Mouse (Mus musculus) stomach, embryonic 16.5 days (tissue): Measurements from ENCODE around the gene Tbc1d21. TPM values are rescaled to one million over a fixed set of nuclear protein-coding genes. Genes with fewer than 3 reads are reported as not detected.

ENCODE experiments used
- ATAC-seq: fragments of 200-750 bp; cut with Nextera tagmentation; 2 replicates; pipeline ENCODE4 v1.8.0; 2017; ENCODE audit warnings: moderate number of reproducible peaks, moderate TSS enrichment; ENCODE audit not compliant: insufficient read depth, low FRiP score
- H3K27ac ChIP-seq: fragments of 300-500 bp; sonication (generic); 2 replicates; pipeline ENCODE4 v1.5.1; 2014; ENCODE audit warnings: low read length
- H3K27me3 ChIP-seq: fragments of 300-500 bp; sonication (generic); 2 replicates; pipeline ENCODE4 v1.6.1; 2014; ENCODE audit warnings: low read length, control low read depth, mixed read lengths; ENCODE audit not compliant: control insufficient read depth, insufficient read depth
- H3K36me3 ChIP-seq: fragments of 300-500 bp; sonication (generic); 2 replicates; pipeline ENCODE4 v1.6.1; 2014; ENCODE audit warnings: low read length; ENCODE audit not compliant: control insufficient read depth, insufficient read depth
- H3K4me1 ChIP-seq: fragments of 300-500 bp; sonication (generic); 2 replicates; pipeline ENCODE4 v1.6.1; 2014; ENCODE audit warnings: low read length, control low read depth, mixed read lengths; ENCODE audit not compliant: control insufficient read depth, insufficient read depth
- H3K4me2 ChIP-seq: fragments of 300-500 bp; sonication (generic); 2 replicates; pipeline ENCODE4 v1.6.1; 2014; ENCODE audit warnings: low read depth, low read length, mixed read lengths
- H3K4me3 ChIP-seq: fragments of 300-500 bp; sonication (generic); replicated peaks from 2 replicates; pipeline ENCODE4 v1.5.1; 2014; ENCODE audit warnings: mild to moderate bottlenecking, low read length
- H3K9ac ChIP-seq: fragments of 300-500 bp; sonication (generic); 2 replicates; pipeline ENCODE4 v1.6.1; 2014; ENCODE audit warnings: low read length
- H3K9me3 ChIP-seq: fragments of 300-500 bp; sonication (generic); replicated peaks from 2 replicates; pipeline ENCODE4 v1.6.1; 2016; ENCODE audit warnings: low read length, control low read depth; ENCODE audit not compliant: control insufficient read depth
- WGBS: fragments of 180-500 bp; shearing (Covaris S2); extraction: QIAGEN DNeasy Blood & Tissue Kit; methylation state at CpG from one replicate; pipeline ENCODE4 v1.1.7; 2014; 5-methylcytosine and 5-hydroxymethylcytosine counted together
- polyA plus RNA-seq: library from polyadenylated mRNA; unstranded; fragments of >200 nt; fragmentation: Nextera tagmentation; extraction: Ambion mirVana; gene quantifications from 2 replicates; pipeline ENCODE4 v1.2.1, GENCODE M21; 2015

Gene Tbc1d21
- polyA plus RNA-seq, 1 experiment from 2014 or later, result 0.12 TPM

DNA sequence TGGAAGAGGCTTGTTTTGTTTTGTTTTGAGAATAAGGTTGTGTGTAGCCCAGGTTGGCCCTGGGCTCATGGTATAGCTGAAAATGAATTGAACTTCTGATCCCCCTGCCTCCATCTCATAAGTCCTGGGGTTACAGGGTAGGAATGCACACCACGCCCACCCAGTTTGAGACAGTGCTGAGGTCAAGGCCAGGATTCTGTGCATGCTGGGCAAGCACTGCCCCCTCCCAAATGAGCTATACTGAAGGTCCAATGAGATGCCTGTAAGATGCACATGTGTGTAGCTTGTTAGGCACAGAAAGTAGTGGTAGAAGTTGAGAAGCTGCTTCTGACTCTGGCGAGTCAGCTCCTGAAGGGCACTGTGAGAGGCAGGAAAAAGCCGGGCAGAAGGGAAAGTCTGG, 18.1 kb upstream of the Tbc1d21 start:
- WGBS, result 59% methylated on average over 3 of the region's 3 CpGs
- H3K9me3 ChIP-seq, result no peaks in the 10 kb centered on the region
- no peaks in the 10 kb centered on the region for H3K36me3 ChIP-seq

DNA sequence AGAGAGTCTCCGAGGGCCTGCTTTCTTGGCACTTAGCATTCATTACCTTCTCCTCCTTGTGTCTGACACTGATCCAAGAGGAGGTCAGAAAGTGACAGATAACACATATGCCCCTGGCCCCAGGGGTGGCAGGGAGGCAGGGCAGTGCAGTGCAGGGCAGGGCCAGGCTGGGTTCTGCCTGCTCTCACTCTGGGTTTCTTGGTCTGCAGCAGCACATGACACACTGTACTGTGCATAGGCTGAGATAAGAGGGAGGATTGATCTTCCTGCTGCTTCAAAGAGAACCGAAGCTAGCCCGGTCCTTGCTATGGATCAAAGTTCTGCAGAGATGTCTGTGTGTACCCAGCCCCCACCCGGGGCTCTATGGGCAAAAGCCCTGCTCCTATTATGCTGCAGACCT, 8.6 kb upstream of the Tbc1d21 start:
- 20% methylated on average over 4 of the region's 4 CpGs for WGBS
- H3K4me2 ChIP-seq, result no peak overlapping the region
- H3K9ac ChIP-seq, result no peak overlapping the region
- ATAC-seq, result no peak
- no peaks in the 10 kb centered on the region for H3K9me3 ChIP-seq
- H3K27ac ChIP-seq, result no peak overlapping the region
- no peaks in the 10 kb centered on the region for H3K27me3 ChIP-seq
- H3K4me1 ChIP-seq, result no peaks in the 10 kb centered on the region
- H3K4me3 ChIP-seq, result no peak overlapping the region
- no peaks in the 10 kb centered on the region for H3K36me3 ChIP-seq

More for the DNA sequence above, 18.1 kb upstream of the Tbc1d21 start:
- Histone ChIP-seq H3K4me1 (no peaks in the 10 kb centered on the region), H3K27ac (no peak overlapping the region), H3K4me3 (no peak overlapping the region), H3K9ac (no peak overlapping the region), H3K4me2 (no peak overlapping the region), H3K27me3 (no peaks in the 10 kb centered on the region)
- ATAC-seq, result no peak

DNA sequence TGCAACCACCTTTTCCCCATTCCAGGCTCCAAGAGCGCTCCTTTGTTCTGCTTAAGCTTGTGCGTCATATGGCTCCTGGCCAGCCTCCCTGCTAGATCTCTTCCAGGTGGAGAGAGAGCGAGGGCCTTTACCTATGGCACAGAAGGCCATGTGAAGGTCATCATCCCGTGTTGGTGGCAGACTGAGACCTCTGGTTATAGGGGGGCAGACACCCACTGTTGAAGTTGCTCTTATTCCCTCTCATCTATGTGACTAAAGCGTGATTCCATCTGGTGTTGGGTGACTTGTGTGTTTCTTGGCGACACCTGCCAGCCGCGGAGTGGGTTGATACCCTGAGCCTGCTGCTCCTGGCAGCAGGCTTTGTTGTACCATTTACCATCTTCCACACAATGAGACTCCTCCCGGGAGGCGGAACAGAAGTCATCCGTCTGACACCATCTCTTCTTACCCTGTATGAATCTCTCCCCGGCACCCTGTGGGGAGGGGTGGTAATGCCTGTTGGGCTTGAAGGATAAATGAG, 3.7 kb upstream of the Tbc1d21 start:
- H3K4me3 ChIP-seq, result no peak overlapping the region
- no peaks in the 10 kb centered on the region for H3K4me1 ChIP-seq
- 68% methylated on average over 12 of the region's 12 CpGs for WGBS
- no peak overlapping the region for H3K9ac ChIP-seq
- H3K4me2 ChIP-seq, result no peak overlapping the region
- ATAC-seq, result no peak
- no peak overlapping the region for H3K27ac ChIP-seq
- H3K36me3 ChIP-seq, result no peaks in the 10 kb centered on the region
- no peaks in the 10 kb centered on the region for H3K9me3 ChIP-seq
- no peaks in the 10 kb centered on the region for H3K27me3 ChIP-seq

DNA sequence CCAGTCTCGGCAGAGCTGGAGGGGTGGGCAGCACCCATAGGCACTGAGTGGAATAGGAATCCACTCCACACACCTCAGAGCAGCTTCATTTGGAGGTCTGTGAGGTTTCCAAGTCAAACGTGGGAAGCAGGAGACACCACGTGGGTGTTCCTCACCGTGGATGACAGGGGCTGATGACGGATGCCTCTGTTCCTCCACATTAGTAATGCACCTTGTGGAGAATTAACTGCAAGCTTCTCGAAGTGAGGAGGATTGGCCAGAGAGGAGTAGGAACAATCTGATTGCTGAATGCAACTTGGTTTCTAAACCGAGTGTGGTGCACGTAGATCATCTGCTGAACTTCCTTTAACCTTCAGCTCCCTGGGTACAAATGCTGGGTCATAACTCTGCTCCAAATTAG, 1.7 kb upstream of the Tbc1d21 start:
- Histone ChIP-seq H3K9me3 (no peaks in the 10 kb centered on the region), H3K4me1 (no peaks in the 10 kb centered on the region), H3K36me3 (no peaks in the 10 kb centered on the region), H3K4me2 (no peak overlapping the region), H3K27me3 (no peaks in the 10 kb centered on the region), H3K4me3 (no peak overlapping the region), H3K9ac (no peak overlapping the region), H3K27ac (no peak overlapping the region)
- no peak for ATAC-seq
- WGBS, result 37% methylated on average over 8 of the region's 8 CpGs

DNA sequence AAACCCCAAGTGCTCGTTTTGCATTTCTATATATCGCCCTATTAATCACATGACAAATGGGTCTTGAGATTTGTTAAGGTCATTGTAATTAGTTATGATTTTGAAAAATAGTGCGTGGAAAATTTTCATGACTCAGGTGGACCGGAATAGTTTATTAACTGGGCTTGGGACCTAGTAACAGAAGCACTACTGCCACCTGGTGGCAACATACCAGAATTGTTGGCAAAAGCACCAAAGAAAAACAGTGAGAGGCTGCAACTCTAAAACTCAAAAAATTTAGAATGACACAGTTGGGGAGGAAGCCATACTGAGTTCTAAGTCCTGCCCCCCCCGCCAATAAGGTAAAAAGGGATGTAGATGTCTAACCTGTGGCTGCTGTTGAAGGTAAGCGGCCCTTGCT, 611 bp downstream of the Tbc1d21 start:
- Histone ChIP-seq H3K4me1 (no peaks in the 10 kb centered on the region), H3K27ac (no peak overlapping the region), H3K27me3 (no peaks in the 10 kb centered on the region), H3K9me3 (no peaks in the 10 kb centered on the region), H3K4me3 (no peak overlapping the region), H3K9ac (no peak overlapping the region), H3K4me2 (no peak overlapping the region), H3K36me3 (no peaks in the 10 kb centered on the region)
- no peak for ATAC-seq
- WGBS, result 48% methylated on average over 6 of the region's 6 CpGs

DNA sequence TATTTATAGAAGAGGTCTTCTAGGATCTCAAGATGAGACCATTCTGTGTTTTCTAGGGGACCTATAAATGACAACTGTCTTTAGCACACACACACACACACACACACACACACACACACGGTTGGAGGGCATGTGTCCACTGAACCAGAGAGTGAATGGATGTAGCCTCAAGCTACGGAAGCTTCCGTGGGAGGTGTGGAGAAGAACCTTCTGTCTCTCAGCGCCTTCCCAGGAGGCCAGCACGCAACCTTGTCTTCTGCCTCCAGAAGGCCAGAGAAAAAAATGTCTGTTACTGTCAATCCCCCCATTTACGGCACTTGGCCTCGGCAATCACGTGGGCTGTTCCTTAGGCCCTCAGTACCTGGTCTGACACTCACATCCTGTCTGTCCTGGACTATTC, 5.9 kb downstream of the Tbc1d21 start:
- no peaks in the 10 kb centered on the region for H3K4me1 ChIP-seq
- no peak for ATAC-seq
- H3K27me3 ChIP-seq, result no peaks in the 10 kb centered on the region
- 79% methylated on average over 8 of the region's 8 CpGs for WGBS
- H3K4me3 ChIP-seq, result no peak overlapping the region
- no peak overlapping the region for H3K27ac ChIP-seq
- no peaks in the 10 kb centered on the region for H3K9me3 ChIP-seq
- no peak overlapping the region for H3K9ac ChIP-seq
- no peak overlapping the region for H3K4me2 ChIP-seq
- no peaks in the 10 kb centered on the region for H3K36me3 ChIP-seq

DNA sequence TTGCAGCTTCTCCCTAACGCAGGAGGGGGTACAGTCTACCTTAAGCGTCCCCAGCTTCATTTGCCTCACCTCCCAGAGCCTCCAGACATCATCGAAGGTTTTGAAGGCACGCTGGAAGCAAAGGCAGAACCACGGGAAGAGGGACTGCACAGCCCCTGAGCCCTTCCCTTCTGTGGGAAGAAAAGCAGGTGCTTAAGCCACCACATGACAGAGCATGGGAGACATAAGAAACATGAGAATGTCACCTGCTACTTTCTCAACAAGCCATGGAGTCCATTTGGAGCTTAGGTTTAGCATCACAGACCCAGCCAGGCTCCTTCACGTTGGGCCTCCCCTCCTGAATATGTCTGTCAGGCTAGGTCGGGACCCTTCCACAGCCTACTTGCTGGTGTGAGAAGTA, 8.3 kb downstream of the Tbc1d21 start:
- WGBS, result 72% methylated on average over 7 of the region's 7 CpGs
- no peak overlapping the region for H3K9ac ChIP-seq
- H3K27ac ChIP-seq, result no peak overlapping the region
- no peaks in the 10 kb centered on the region for H3K9me3 ChIP-seq
- H3K4me2 ChIP-seq, result no peak overlapping the region
- no peaks in the 10 kb centered on the region for H3K27me3 ChIP-seq
- H3K4me1 ChIP-seq, result no peaks in the 10 kb centered on the region
- no peak for ATAC-seq
- no peak overlapping the region for H3K4me3 ChIP-seq
- H3K36me3 ChIP-seq, result no peaks in the 10 kb centered on the region

DNA sequence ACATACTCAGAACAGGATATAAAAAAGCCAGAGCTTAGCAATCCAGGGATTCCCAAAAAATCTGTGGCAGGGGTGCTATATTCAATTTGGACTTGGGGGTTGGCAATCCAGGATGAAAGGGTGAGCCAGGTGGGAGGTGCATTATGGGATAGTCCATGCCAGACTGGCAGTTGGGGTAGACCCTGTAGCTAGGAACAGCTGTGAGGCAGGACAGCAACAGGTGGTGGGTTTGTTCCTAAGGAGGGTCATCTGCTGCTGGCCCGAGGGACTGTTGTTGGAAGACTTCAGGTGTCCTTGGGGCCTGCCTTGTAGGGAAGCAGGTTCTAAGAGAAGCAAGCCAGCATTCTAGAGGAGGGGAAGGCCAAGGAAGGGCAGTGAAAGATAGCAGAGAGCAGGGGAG, 8.9 kb downstream of the Tbc1d21 start:
- Histone ChIP-seq H3K27me3 (no peaks in the 10 kb centered on the region), H3K9ac (no peak overlapping the region), H3K4me3 (no peak overlapping the region), H3K27ac (no peak overlapping the region), H3K9me3 (no peaks in the 10 kb centered on the region), H3K4me2 (no peak overlapping the region), H3K36me3 (no peaks in the 10 kb centered on the region), H3K4me1 (no peaks in the 10 kb centered on the region)
- no peak for ATAC-seq
- WGBS, result 76% methylated on average over 1 of the region's 1 CpGs

DNA sequence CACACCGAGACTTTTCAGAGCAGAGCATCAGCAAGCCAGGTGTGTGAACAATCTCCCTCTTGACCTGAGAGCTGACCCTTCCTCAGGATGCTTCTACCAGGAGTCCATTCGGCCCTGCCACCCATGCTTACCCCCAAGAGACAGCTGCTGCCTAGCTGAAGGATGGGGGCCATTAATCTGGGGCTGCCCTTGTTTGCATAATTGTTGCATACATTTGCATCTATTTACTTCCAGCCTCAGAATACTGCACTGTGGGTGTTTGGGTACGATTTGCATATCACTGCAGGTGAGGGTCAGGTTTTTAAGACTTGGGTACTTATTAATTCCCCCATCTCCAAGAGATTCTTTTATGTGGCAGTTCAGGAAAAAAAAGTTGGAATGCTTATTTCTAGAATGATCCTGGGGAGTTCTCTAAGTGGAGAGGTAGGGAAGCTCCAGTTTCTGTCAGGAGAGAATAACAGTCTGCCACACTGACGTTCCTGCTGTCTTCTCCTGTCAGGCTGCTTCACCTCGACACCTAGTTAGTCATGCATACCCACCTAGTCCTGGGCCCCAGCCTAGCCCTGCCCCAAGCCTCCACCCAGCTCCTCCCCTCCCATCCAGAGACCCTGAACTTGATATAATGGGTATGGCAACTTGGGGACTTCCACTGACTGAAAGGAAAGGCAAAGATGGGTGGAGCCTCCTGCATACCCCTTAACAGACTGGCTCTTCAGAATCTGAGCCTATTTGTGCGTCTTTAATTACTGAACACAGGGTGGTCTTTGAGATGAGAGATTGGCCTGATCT, 14.8 kb downstream of the Tbc1d21 start:
- 28% methylated on average over 6 of the region's 6 CpGs for WGBS
- H3K27ac ChIP-seq, result no peak overlapping the region
- no peaks in the 10 kb centered on the region for H3K9me3 ChIP-seq
- no peak overlapping the region for H3K9ac ChIP-seq
- ATAC-seq, result no peak
- no peak overlapping the region for H3K4me2 ChIP-seq
- no peaks in the 10 kb centered on the region for H3K4me1 ChIP-seq
- no peak overlapping the region for H3K4me3 ChIP-seq
- H3K27me3 ChIP-seq, result no peaks in the 10 kb centered on the region
- H3K36me3 ChIP-seq, result no peaks in the 10 kb centered on the region
